Mouse (Mus musculus) thymus, adult 2 months (tissue): Measurements from ENCODE around the gene Slc39a11. TPM values are rescaled to one million over a fixed set of nuclear protein-coding genes. Genes with fewer than 3 reads are reported as not detected.

Experiments
- DNase-seq: peaks from one replicate; pipeline ENCODE4 v3.0.0; 2021
- H3K27ac ChIP-seq: fragments of 200-500 bp; 2 replicates; pipeline ENCODE4 v1.5.1; 2012; ENCODE audit warnings: low read length, control low read depth; ENCODE audit not compliant: control insufficient read depth, insufficient read depth
- H3K27me3 ChIP-seq: fragments of 200-500 bp; 2 replicates; pipeline ENCODE4 v1.6.1; 2012; ENCODE audit warnings: mild to moderate bottlenecking, low read length, moderate library complexity, mixed read lengths; ENCODE audit not compliant: control insufficient read depth, insufficient read depth
- H3K36me3 ChIP-seq: fragments of 200-500 bp; 2 replicates; pipeline ENCODE4 v1.6.1; 2012; ENCODE audit warnings: mild to moderate bottlenecking, low read length, moderate library complexity; ENCODE audit not compliant: control insufficient read depth, insufficient read depth
- H3K4me1 ChIP-seq: fragments of 200-500 bp; replicated peaks from 2 replicates; pipeline ENCODE4 v1.6.1; 2012; ENCODE audit warnings: low read length; ENCODE audit not compliant: control insufficient read depth, insufficient read depth
- H3K4me3 ChIP-seq: fragments of 200-500 bp; 2 replicates; pipeline ENCODE4 v1.5.1; 2012; ENCODE audit warnings: mild to moderate bottlenecking, low read length, control low read depth, moderate library complexity; ENCODE audit not compliant: control insufficient read depth, insufficient read depth
- CTCF ChIP-seq: fragments of 200-500 bp; IDR thresholded peaks from 2 replicates; pipeline ENCODE4 v1.5.1; 2012; ENCODE audit warnings: mild to moderate bottlenecking, control low read depth, low read length, moderate library complexity, borderline replicate concordance; ENCODE audit not compliant: control insufficient read depth, poor library complexity, insufficient read depth; ENCODE audit errors: extremely low read depth
- POLR2A ChIP-seq: fragments of 200-500 bp; IDR thresholded peaks from 2 replicates; pipeline ENCODE4 v1.6.1; 2012; ENCODE audit warnings: mild to moderate bottlenecking, low read length, control low read depth, moderate library complexity; ENCODE audit not compliant: control insufficient read depth, poor library complexity, insufficient read depth; ENCODE audit errors: extremely low read depth
- WGBS: fragments of 180-500 bp; shearing (Covaris S2); methylation state at CpG from one replicate; pipeline ENCODE4 v1.1.7; 2018; 5-methylcytosine and 5-hydroxymethylcytosine counted together
- polyA plus RNA-seq: library from polyadenylated mRNA; depleted of rRNA; stranded (reverse); fragments of >200 nt; gene quantifications from 2 replicates; pipeline ENCODE4 v1.2.3, GENCODE M21; 2012

Gene Slc39a11
- polyA plus RNA-seq, 1 experiment: 18.0 TPM

DNA sequence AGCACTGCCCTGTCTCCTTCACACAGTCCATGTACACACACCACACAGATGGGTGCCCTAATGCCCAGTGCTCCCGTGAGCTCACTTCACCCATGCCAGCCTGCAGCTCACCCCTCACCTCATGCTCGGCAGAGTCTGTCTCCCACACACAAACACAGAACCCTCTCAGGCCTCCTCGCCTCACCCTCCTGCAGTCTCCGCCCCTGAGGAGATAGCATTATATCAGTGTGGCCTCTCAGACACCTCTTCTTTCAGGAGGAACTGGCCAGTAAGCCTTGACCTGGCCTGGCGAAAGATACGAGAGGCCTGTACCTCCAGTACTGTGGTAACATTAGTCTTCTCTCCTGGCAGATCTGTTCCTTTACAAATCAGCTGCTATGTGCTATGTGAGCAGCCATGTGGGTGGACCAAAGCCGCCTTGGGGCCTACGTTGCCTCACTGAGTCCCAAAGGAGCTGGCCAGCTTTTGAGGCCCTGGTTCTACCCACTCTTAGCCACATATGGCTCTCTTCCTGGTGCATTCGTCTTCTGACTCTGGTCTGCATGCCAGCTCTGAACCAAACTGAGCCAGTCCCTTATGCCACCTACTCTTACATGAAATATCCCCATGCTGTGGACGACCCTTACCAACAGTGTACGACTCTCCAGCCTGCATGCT lies 138.8 kb downstream of the Slc39a11 start:
- Histone ChIP-seq H3K4me3 (no peak overlapping the region), H3K27me3 (no peaks in the 10 kb centered on the region), H3K4me1 (peaks cover 20% of the 10 kb centered on the region), H3K27ac (no peak overlapping the region), H3K36me3 (no peaks in the 10 kb centered on the region)
- TF ChIP-seq CTCF: no peak
- TF ChIP-seq POLR2A: no peak
- 94% methylated on average over 11 of the region's 11 CpGs for WGBS
- no peak for DNase-seq

DNA sequence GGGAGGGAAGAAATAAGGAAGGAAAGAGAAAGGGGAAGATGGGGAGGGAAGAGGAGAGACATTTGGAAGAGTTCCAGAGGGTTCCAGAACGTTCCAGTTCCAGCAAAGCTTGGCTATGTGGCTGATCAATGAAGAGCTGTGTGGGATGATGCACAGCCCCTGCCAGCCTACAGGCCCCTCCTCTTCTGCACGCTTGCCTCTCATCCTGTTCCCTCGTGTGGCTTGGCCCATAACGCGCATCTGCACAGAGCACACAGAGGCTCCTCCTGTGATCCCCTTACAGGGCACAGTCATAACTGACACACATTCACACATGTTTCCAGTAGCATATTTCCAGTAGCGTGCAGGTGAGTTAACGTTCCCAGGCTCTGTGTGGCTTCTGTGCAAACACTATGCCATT lies 139.6 kb downstream of the Slc39a11 start:
- TF ChIP-seq POLR2A: no peak
- TF ChIP-seq CTCF: no peak
- H3K36me3 ChIP-seq: no peaks in the 10 kb centered on the region
- H3K4me3 ChIP-seq: no peak overlapping the region
- H3K27ac ChIP-seq: peak overlapping the region; percentile 18; the same call in 1 of the 2 replicates
- 17% methylated on average over 7 of the region's 7 CpGs for WGBS
- H3K4me1 ChIP-seq: peaks cover 20% of the 10 kb centered on the region
- H3K27me3 ChIP-seq: no peaks in the 10 kb centered on the region
- peak; percentile 23 for DNase-seq

DNA sequence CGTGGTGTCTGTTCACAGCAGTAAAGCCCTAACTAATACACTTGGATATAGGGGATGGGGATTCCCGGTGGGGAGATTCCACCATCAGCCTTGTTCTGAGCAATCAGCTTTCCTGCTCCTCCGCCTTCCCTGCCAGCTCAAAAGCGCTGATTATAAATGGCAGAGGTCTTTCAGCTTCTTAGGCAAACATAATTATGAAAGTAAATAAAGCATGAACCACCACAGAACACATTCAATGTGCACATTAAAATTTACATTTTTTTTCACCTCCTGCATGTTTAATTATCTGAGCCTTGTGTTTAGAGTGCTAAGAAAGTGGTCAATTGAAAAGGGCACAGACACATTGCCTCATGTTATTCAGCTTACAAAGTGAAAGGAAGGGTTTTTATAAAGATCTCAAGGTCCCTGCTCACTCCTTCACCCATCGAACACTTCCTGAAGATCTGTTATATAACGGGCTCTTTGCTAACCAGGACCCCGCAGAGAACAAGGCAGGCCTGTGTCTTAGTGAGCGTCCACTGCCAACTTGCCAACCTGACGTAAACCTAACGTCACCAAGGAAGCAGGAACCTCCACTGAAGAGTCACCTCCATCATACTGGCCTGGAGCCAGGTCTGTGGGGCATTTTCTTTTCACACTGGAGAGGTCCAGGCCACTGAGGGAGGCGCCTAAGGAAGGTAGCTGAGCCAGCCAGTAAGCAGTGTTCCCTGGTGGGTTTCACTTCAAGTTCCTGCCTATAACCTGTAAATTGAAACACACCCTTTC lies 142.0 kb downstream of the Slc39a11 start:
- no peak for TF ChIP-seq CTCF
- TF ChIP-seq POLR2A: no peak
- DNase-seq: no peak
- Histone ChIP-seq H3K27me3 (no peaks in the 10 kb centered on the region), H3K27ac (no peak overlapping the region), H3K36me3 (no peaks in the 10 kb centered on the region), H3K4me3 (no peak overlapping the region), H3K4me1 (peaks cover 17% of the 10 kb centered on the region)
- 62% methylated on average over 11 of the region's 11 CpGs for WGBS

DNA sequence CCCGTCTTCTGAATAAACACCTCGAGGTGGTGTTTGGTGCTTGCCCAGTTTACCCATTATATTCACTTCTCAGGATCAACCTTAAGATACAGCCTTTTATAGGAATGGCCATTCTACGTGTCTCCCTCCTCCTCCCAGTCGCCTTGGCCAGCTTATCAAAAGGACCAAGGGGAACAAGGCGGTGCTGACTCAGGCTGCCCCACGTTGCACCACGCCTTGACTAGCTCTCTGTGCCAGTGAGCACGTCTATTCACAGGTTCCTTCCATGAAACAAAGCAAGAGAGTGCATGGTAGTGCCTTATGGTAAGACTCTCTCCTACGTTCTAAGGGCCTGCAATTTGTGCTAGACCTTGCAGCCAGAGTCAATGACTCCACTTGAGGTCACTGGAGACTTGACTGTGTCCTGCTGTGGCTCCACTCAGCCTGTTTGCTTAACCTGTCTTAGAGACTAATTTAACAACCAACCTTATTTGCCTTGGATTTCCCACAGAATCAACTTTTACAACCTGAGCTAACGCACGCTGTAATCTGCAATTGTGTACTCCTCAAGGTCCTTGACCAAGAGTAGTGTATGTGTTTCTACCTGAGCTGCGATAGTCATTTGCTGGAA lies 144.2 kb downstream of the Slc39a11 start:
- Histone ChIP-seq H3K4me1 (peaks cover 10% of the 10 kb centered on the region), H3K27me3 (no peaks in the 10 kb centered on the region), H3K36me3 (no peaks in the 10 kb centered on the region), H3K27ac (no peak overlapping the region), H3K4me3 (no peak overlapping the region)
- no peak for DNase-seq
- 95% methylated on average over 12 of the region's 12 CpGs for WGBS
- no peak for TF ChIP-seq CTCF
- TF ChIP-seq POLR2A: no peak

DNA sequence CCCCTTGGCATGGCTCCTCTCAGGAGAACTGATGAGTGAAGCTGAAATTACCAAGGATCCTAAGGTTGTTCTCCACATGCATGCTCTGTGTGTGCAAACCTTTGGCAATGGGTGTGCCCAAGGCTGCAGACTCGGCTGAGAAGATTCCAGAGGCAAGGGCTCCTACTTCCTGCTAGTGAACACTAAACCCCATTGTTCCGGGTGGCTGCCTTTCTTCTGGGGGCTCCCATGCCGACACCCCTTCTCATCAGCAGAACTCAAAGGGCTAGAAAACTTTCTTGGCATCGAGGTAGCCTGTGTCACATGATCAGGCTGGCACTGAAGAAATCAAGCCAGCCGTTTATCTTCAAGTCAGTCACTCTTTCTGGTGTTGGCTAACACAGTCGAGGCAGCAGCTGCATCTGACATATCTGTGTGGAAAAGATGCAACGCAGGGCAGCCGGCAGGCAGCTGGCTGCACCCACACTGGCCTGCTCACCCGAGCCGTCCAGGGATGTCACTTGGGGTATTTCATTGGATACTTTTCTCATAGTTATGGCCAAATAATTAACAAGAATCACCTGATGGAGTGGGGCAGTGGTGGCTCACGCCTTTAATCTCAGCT lies 145.3 kb downstream of the Slc39a11 start:
- Histone ChIP-seq H3K4me3 (no peak overlapping the region), H3K4me1 (peaks cover 6% of the 10 kb centered on the region), H3K36me3 (no peaks in the 10 kb centered on the region), H3K27me3 (no peaks in the 10 kb centered on the region), H3K27ac (no peak overlapping the region)
- TF ChIP-seq POLR2A (no peak), CTCF (no peak)
- no peak for DNase-seq
- WGBS: 87% methylated on average over 11 of the region's 11 CpGs

DNA sequence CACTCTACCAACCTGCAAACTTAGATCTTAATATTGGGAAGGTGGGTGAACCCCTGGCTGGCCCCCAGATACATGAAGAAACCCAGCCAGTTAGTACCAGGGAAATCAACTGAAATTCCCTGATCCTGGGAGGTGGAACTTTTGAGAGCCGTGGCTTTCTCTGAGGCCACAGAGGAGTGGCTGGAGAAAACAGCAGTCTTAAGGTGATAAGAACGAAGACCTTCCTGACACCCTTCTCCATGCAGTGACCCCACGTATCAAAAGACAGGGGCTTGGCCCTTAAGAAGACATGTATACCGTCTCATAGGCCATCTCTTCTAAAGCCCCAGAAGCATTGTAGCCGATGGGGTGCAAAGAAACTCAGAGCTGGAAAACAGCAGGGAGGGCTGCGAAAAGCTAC lies 146.9 kb downstream of the Slc39a11 start:
- over 99% methylated on average over 6 of the region's 6 CpGs for WGBS
- TF ChIP-seq CTCF (no peak), POLR2A (no peak)

More for the DNA sequence above, 146.9 kb downstream of the Slc39a11 start:
- H3K27me3 ChIP-seq: no peaks in the 10 kb centered on the region
- H3K27ac ChIP-seq: no peak overlapping the region
- H3K4me1 ChIP-seq: peaks cover 3% of the 10 kb centered on the region
- no peak for DNase-seq
- H3K36me3 ChIP-seq: no peaks in the 10 kb centered on the region
- H3K4me3 ChIP-seq: no peak overlapping the region
